Mouse (Mus musculus): ENCODE data around the gene Gadd45b.

DNA sequence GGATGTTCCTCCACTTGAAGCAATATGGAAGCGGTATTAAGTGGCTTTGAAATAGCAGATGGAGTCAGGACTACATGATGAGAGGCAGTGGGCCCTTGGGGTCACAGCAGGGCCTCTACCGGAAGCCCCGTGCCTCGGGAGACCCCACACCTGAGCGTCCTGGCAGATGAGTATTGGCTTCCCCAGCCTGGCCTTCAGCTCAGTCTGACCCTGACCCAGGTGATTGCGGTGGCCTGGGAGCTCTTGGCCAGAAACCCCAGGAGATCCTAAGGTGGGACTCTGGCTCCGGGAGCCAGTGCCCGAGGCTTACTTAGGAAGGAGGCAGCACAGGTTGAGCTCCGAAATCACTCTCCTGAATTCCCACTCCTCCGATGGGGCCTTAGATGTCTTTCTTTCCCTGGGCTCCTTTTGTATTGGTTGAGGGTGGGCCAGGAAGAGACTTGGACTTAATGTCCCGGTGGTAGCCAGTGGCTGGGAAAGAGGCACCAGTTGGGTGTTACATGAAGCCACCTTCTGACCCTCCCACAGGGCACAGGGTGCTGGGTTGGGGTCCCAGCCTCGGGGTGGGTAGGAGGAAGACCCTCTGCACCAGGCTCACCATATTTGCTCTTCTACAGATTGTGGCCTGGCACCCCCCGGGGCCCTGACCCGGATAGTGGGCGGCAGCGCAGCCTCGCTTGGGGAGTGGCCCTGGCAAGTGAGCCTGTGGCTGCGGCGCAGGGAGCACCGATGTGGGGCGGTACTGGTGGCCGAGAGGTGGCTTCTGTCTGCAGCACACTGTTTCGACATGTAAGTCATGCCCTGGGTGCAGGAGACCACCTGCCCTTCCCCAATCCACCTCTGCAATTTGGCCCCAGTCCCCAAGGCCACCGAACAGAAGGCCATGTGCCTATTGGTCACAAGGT, 33.0 kb upstream of the Gadd45b start:
- TF ChIP-seq EP300 (IDR thresholded peaks at IDR 0.05; ENCODE audit: low read depth) (no peak), CTCF (IDR thresholded peaks at IDR 0.05; ENCODE audit: low read depth) (no peak)
